Mouse (Mus musculus) heart, adult 2 months (tissue): ENCODE results near the gene Entpd3. TPM values are rescaled to one million over a fixed set of nuclear protein-coding genes. Genes with fewer than 3 reads are reported as not detected.

Experiments used
- DNase-seq, 2 experiments: peaks; one replicate each; pipeline ENCODE4 v3.0.0; 2021
- H3K27ac ChIP-seq: fragments of 200-600 bp; 2 replicates; pipeline ENCODE4 v1.8.1; 2022
- H3K27me3 ChIP-seq: fragments of 200-500 bp; 2 replicates; pipeline ENCODE4 v1.6.1; 2012; ENCODE audit warnings: mild to moderate bottlenecking, low read length, inconsistent platforms, mixed read lengths; ENCODE audit not compliant: control insufficient read depth, insufficient read depth
- H3K36me3 ChIP-seq: fragments of 200-500 bp; 2 replicates; pipeline ENCODE4 v1.6.1; 2012; ENCODE audit warnings: low read length, inconsistent platforms; ENCODE audit not compliant: control insufficient read depth, insufficient read depth
- H3K4me1 ChIP-seq: fragments of 200-500 bp; 2 replicates; pipeline ENCODE4 v1.6.1; 2011; ENCODE audit warnings: low read length; ENCODE audit not compliant: control insufficient read depth, insufficient read depth
- H3K4me3 ChIP-seq: fragments of 200-600 bp; 2 replicates; pipeline ENCODE4 v1.8.1; 2022
- H3K79me2 ChIP-seq: fragments of 200-500 bp; replicated peaks from 2 replicates; pipeline ENCODE4 v1.6.1; 2012; ENCODE audit warnings: mild to moderate bottlenecking, inconsistent platforms, low read length, moderate library complexity, mixed read lengths; ENCODE audit not compliant: control insufficient read depth, insufficient read depth
- H3K9ac ChIP-seq: fragments of 200-500 bp; 2 replicates; pipeline ENCODE4 v1.6.1; 2012; ENCODE audit warnings: low read depth, mild to moderate bottlenecking, control low read depth, inconsistent platforms, low read length, mixed read lengths
- CTCF ChIP-seq: fragments of 200-600 bp; IDR thresholded peaks from 2 replicates; pipeline ENCODE4 v1.8.1; 2022; ENCODE audit warnings: antibody characterized with exemption, mild to moderate bottlenecking, moderate library complexity
- EP300 ChIP-seq: fragments of 200-500 bp; IDR thresholded peaks from 2 replicates; pipeline ENCODE4 v1.6.1; 2011; ENCODE audit warnings: low read depth, low read length, control low read depth; ENCODE audit not compliant: insufficient read depth
- POLR2A ChIP-seq: fragments of 200-500 bp; IDR thresholded peaks from 2 replicates; pipeline ENCODE4 v1.6.1; 2011; ENCODE audit warnings: mild to moderate bottlenecking, low read depth, low read length, control low read depth; ENCODE audit not compliant: insufficient read depth
- WGBS: fragments of 180-500 bp; shearing (Covaris S2); methylation state at CpG from one replicate; pipeline ENCODE4 v1.1.7; 2018; 5-methylcytosine and 5-hydroxymethylcytosine counted together
- intact Hi-C: fragments of 180-260 bp; cut with DNase I; formaldehyde crosslinking; loops from one replicate; pipeline ENCODE4 v1.15.1; 2025
- polyA plus RNA-seq: library from polyadenylated mRNA; depleted of rRNA; stranded (reverse); fragments of >200 nt; gene quantifications from 2 replicates; pipeline ENCODE4 v1.2.3, GENCODE M21; 2012; rRNA removed
- total RNA-seq, 2 experiments: library from RNA; stranded (reverse); gene quantifications; 2 replicates each; pipeline ENCODE4 v1.2.3; 2021

The Entpd3 gene
- total and polyA plus RNA-seq, 3 experiments: 0.07 to 0.23 TPM; not detected in 1

GRCm38 (mm10) chr9:120602172-120602838 lies 62.7 kb downstream of the Entpd3 start:
- H3K79me2 ChIP-seq: no peaks in the 10 kb centered on the region
- DNase-seq: peak in 1 of 2 experiments; percentile 25
- no peaks in the 10 kb centered on the region for H3K27me3 ChIP-seq
- H3K27ac ChIP-seq: no peak overlapping the region
- intact Hi-C loops: loop anchor here (1.0 to 10.0 kb wide), 9 partner anchors 89 to 640 kb away; no protein-coding TSS in a partner anchor
- peaks cover 6% of the 10 kb centered on the region for H3K4me1 ChIP-seq
- TF ChIP-seq CTCF: no peak
- no peak for TF ChIP-seq POLR2A
- TF ChIP-seq EP300: no peak
- 56% methylated on average over 17 of the region's 17 CpGs for WGBS
- no peak overlapping the region for H3K9ac ChIP-seq
- H3K36me3 ChIP-seq: no peaks in the 10 kb centered on the region
- no peak overlapping the region for H3K4me3 ChIP-seq

GRCm38 (mm10) chr9:120602839-120603511 lies 63.4 kb downstream of the Entpd3 start:
- Histone ChIP-seq H3K36me3 (no peaks in the 10 kb centered on the region), H3K9ac (no peak overlapping the region), H3K4me1 (peaks cover 6% of the 10 kb centered on the region), H3K27ac (no peak overlapping the region), H3K27me3 (no peaks in the 10 kb centered on the region), H3K79me2 (no peaks in the 10 kb centered on the region), H3K4me3 (no peak overlapping the region)
- TF ChIP-seq CTCF: 0 out of 2 replicates have a peak, but pooled peaks have one; percentile 100
- TF ChIP-seq POLR2A: no peak
- WGBS: 19% methylated on average over 23 of the region's 23 CpGs
- DNase-seq: peak; percentile 87 to 93
- intact Hi-C loops: loop anchor here (1.0 to 10.0 kb wide), 9 partner anchors 88 to 639 kb away; no protein-coding TSS in a partner anchor

- no peak for TF ChIP-seq POLR2A
- TF ChIP-seq CTCF: no peak
- no peak for TF ChIP-seq EP300
- Histone ChIP-seq H3K36me3 (no peaks in the 10 kb centered on the region), H3K27ac (no peak overlapping the region), H3K4me1 (peaks cover 6% of the 10 kb centered on the region), H3K79me2 (no peaks in the 10 kb centered on the region), H3K27me3 (no peaks in the 10 kb centered on the region), H3K9ac (no peak overlapping the region), H3K4me3 (no peak overlapping the region)
- intact Hi-C loops: loop anchor here (2.0 to 10.0 kb wide), 8 partner anchors 135 to 639 kb away; no protein-coding TSS in a partner anchor
- DNase-seq: no peak
- WGBS: 77% methylated on average over 10 of the region's 10 CpGs
These were observed 63.9 kb downstream of the Entpd3 start for GRCm38 (mm10) chr9:120603512-120603908.

- intact Hi-C loops: loop anchor here (2.0 to 10.0 kb wide), 8 partner anchors 135 to 638 kb away; no protein-coding TSS in a partner anchor
- 73% methylated on average over 12 of the region's 12 CpGs for WGBS
- H3K27ac ChIP-seq: no peak overlapping the region
- H3K4me3 ChIP-seq: no peak overlapping the region
- no peak for DNase-seq
- no peaks in the 10 kb centered on the region for H3K79me2 ChIP-seq
- H3K36me3 ChIP-seq: no peaks in the 10 kb centered on the region
- no peak for TF ChIP-seq CTCF
- TF ChIP-seq EP300: no peak
- TF ChIP-seq POLR2A: no peak
- H3K4me1 ChIP-seq: peaks cover 6% of the 10 kb centered on the region
- H3K9ac ChIP-seq: no peak overlapping the region
- no peaks in the 10 kb centered on the region for H3K27me3 ChIP-seq
These were observed 64.3 kb downstream of the Entpd3 start for GRCm38 (mm10) chr9:120603956-120604355.

- H3K27me3 ChIP-seq: no peaks in the 10 kb centered on the region
- H3K36me3 ChIP-seq: no peaks in the 10 kb centered on the region
- no peaks in the 10 kb centered on the region for H3K4me1 ChIP-seq
- TF ChIP-seq EP300 (no peak), POLR2A (no peak), CTCF (no peak)
- intact Hi-C loops: no loop called here
- no peak overlapping the region for H3K4me3 ChIP-seq
- no peak overlapping the region for H3K9ac ChIP-seq
- no peaks in the 10 kb centered on the region for H3K79me2 ChIP-seq
- DNase-seq: no peak
- no peak overlapping the region for H3K27ac ChIP-seq
These were observed 71.4 kb downstream of the Entpd3 start for GRCm38 (mm10) chr9:120611055-120611454.

- no peak overlapping the region for H3K27ac ChIP-seq
- 92% methylated on average over 6 of the region's 6 CpGs for WGBS
- no peak for DNase-seq
- no peaks in the 10 kb centered on the region for H3K36me3 ChIP-seq
- no peak overlapping the region for H3K9ac ChIP-seq
- H3K27me3 ChIP-seq: no peaks in the 10 kb centered on the region
- no peak overlapping the region for H3K4me3 ChIP-seq
- TF ChIP-seq CTCF (no peak), EP300 (no peak), POLR2A (no peak)
- intact Hi-C loops: no loop called here
- H3K79me2 ChIP-seq: no peaks in the 10 kb centered on the region
- no peaks in the 10 kb centered on the region for H3K4me1 ChIP-seq
These were observed 74.4 kb downstream of the Entpd3 start for GRCm38 (mm10) chr9:120614059-120614458.

Other genes starting within 250 kb of the Entpd3 start
- gene Myrip, start 238.3 kb upstream of the Entpd3 start, total RNA-seq: 1 to 10 TPM; 5.4 to 6.2 TPM
- 1.5 and 1.8 TPM in 2 replicates for gene Myrip, start 238.3 kb upstream of the Entpd3 start, polyA plus RNA-seq
- 10 to 100 TPM; 64.9 to 65.9 TPM for gene Eif1b, start 47.6 kb upstream of the Entpd3 start, total RNA-seq
- gene Eif1b, start 47.6 kb upstream of the Entpd3 start, polyA plus RNA-seq: 38.0 and 38.3 TPM in 2 replicates
- 100 to 1,000 TPM; 251 to 299 TPM for gene Rpl14, start 31.6 kb downstream of the Entpd3 start, total RNA-seq
- gene Rpl14, start 31.6 kb downstream of the Entpd3 start, polyA plus RNA-seq: 206 and 222 TPM in 2 replicates